Mouse (Mus musculus): ENCODE data around the gene Palld. TPM values are rescaled to one million over a fixed set of nuclear protein-coding genes. Genes with fewer than 3 reads are reported as not detected.

The Palld gene
- total and polyA plus RNA-seq, 2 experiments from 2014 or later: 10.7 to 11.0 TPM

GRCm38 (mm10) chr8:61919145-61919788, 16.8 kb upstream of the Palld start:
- Histone ChIP-seq H3K9me3 (ENCODE audit: low read length) (no peaks in the 10 kb centered on the region), H3K4me1 (ENCODE audit: insufficient read depth) (no peaks in the 10 kb centered on the region), H3K4me2 (ENCODE audit: low read depth) (no peak overlapping the region), H3K9ac (no peak overlapping the region), H3K27me3 (ENCODE audit: insufficient read depth, low read length) (no peaks in the 10 kb centered on the region), H3K27ac (ENCODE audit: low read depth, low read length) (no peak overlapping the region), H3K36me3 (ENCODE audit: insufficient read depth) (no peaks in the 10 kb centered on the region), H3K4me3 (ENCODE audit: low read depth, low read length) (no peak overlapping the region)
- TF ChIP-seq CTCF (IDR thresholded peaks at IDR 0.05; ENCODE audit: low read depth): no peak
- ATAC-seq (no peak), DNase-seq (no peak)
- WGBS: 96% methylated on average over 2 of the region's 2 CpGs

- H3K36me3 ChIP-seq (ENCODE audit: insufficient read depth): no peaks in the 10 kb centered on the region
- no peak overlapping the region for H3K27ac ChIP-seq (ENCODE audit: low read depth, low read length)
- H3K4me2 ChIP-seq (ENCODE audit: low read depth): no peak overlapping the region
- no peaks in the 10 kb centered on the region for H3K27me3 ChIP-seq (ENCODE audit: insufficient read depth, low read length)
- ATAC-seq (no peak), DNase-seq (no peak)
- no peaks in the 10 kb centered on the region for H3K9me3 ChIP-seq (ENCODE audit: low read length)
- WGBS: 85% methylated on average over 4 of the region's 4 CpGs
- TF ChIP-seq CTCF (IDR thresholded peaks at IDR 0.05; ENCODE audit: low read depth): no peak
- H3K9ac ChIP-seq: no peak overlapping the region
- no peaks in the 10 kb centered on the region for H3K4me1 ChIP-seq (ENCODE audit: insufficient read depth)
- H3K4me3 ChIP-seq (ENCODE audit: low read depth, low read length): no peak overlapping the region
These were observed 14.8 kb upstream of the Palld start for GRCm38 (mm10) chr8:61917287-61917686.

DNA sequence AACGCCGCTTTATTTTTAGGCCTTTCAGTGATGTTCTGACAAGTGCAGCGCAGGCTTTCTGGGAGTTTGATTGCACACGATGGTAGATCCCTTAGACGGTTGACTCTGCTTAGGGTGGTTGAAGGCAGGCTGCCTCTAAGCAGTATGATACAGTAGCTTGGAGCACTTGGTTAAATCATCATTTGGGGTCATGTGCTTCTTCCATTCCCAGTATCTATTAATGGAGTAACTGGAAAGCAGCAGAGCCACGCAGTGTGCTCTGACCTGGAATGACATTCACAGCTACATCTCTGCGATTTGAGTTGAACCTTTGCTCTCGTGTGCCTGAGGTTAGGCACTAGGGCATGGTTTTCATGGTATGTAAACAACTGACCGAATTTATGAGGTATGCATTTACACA, 11.5 kb upstream of the Palld start:
- 83% methylated on average over 9 of the region's 9 CpGs for WGBS
- DNase-seq: no peak

DNA sequence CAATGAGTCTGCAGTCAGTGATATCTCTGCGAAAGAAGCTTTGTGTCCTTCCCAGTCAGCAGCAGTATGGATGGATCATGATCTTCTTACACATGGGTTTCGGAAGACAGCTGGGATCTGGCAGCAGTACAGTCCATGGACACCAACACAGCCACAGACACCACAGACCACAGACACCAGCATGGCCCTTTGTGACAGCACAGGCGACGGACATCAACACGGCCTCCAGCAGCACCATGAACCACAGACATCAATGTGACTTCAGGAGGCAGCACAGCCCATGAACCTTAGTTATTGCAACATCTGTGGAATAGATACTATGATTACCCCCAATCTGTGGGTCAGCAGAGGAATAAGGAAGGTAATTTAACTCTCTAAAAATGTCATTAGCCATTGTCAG, 10.3 kb upstream of the Palld start:
- WGBS: 93% methylated on average over 5 of the region's 5 CpGs
- Histone ChIP-seq H3K27ac (ENCODE audit: low read depth, low read length) (no peak overlapping the region), H3K4me1 (ENCODE audit: insufficient read depth) (no peaks in the 10 kb centered on the region), H3K4me3 (ENCODE audit: low read depth, low read length) (no peak overlapping the region), H3K4me2 (ENCODE audit: low read depth) (no peak overlapping the region), H3K9ac (no peak overlapping the region), H3K27me3 (ENCODE audit: insufficient read depth, low read length) (no peaks in the 10 kb centered on the region), H3K9me3 (ENCODE audit: low read length) (no peaks in the 10 kb centered on the region), H3K36me3 (ENCODE audit: insufficient read depth) (no peaks in the 10 kb centered on the region)
- TF ChIP-seq CTCF (IDR thresholded peaks at IDR 0.05; ENCODE audit: low read depth): no peak
- DNase-seq (no peak), ATAC-seq (no peak)

More for the DNA sequence above, 11.5 kb upstream of the Palld start:
- no peak overlapping the region for H3K4me3 ChIP-seq (ENCODE audit: low read depth, low read length)
- no peaks in the 10 kb centered on the region for H3K27me3 ChIP-seq (ENCODE audit: insufficient read depth, low read length)
- no peak overlapping the region for H3K4me2 ChIP-seq (ENCODE audit: low read depth)
- H3K27ac ChIP-seq (ENCODE audit: low read depth, low read length): no peak overlapping the region
- no peaks in the 10 kb centered on the region for H3K36me3 ChIP-seq (ENCODE audit: insufficient read depth)
- ATAC-seq: no peak
- no peak for TF ChIP-seq CTCF (IDR thresholded peaks at IDR 0.05; ENCODE audit: low read depth)
- no peaks in the 10 kb centered on the region for H3K9me3 ChIP-seq (ENCODE audit: low read length)
- no peak overlapping the region for H3K9ac ChIP-seq
- H3K4me1 ChIP-seq (ENCODE audit: insufficient read depth): no peaks in the 10 kb centered on the region

GRCm38 (mm10) chr8:61909313-61909712, 6.8 kb upstream of the Palld start:
- DNase-seq: no peak
- TF ChIP-seq CTCF (IDR thresholded peaks at IDR 0.05; ENCODE audit: low read depth): no peak
- WGBS: 88% methylated on average over 3 of the region's 3 CpGs

DNA sequence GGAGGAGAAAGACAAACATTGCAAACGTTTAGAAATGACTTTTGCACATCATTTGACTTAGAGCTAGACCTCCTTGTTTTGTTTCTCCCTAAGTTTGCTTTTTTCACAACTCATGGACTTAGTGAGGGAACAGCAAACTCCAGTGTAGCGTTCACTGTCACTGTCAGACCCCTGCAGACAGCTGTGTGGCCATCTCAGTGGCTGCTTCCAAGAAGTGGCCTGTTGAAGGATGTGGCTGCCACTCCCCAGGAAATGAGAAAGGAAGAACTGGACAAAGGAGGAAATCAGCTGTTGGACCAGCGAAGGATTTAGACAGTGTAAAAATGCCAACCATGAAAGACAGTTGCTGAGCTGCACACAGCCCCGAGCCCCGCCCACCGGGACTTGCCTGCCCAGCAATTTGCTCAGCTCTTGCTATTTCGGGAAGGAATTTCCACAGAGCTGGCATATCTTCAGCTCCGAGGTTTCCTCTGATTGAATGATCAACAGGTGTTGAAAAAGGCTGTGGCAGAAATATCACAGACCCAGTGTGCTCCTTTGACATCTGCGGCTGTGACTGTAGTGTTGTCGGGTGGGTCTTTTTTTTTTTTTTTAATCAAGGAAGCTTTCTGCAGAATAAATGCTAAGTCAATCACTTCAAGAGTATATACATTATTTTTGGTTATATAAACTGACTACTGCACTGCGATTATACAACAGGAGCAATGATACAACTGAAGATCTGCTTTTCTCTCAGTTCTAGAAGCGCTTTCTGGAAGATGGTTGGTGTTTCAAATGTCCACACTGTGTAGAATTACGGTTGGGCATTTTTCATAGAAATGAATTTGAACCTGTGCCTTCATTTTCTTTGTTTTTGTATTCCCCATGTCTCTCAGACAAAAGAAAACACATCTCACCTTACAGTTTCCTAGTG, 6.1 kb upstream of the Palld start:
- no peaks in the 10 kb centered on the region for H3K27me3 ChIP-seq (ENCODE audit: insufficient read depth, low read length)
- no peaks in the 10 kb centered on the region for H3K4me1 ChIP-seq (ENCODE audit: insufficient read depth)
- no peak overlapping the region for H3K9ac ChIP-seq
- H3K36me3 ChIP-seq (ENCODE audit: insufficient read depth): no peaks in the 10 kb centered on the region
- H3K4me2 ChIP-seq (ENCODE audit: low read depth): no peak overlapping the region
- WGBS: 75% methylated on average over 13 of the region's 13 CpGs
- no peak overlapping the region for H3K4me3 ChIP-seq (ENCODE audit: low read depth, low read length)
- ATAC-seq (no peak), DNase-seq (no peak)
- no peak for TF ChIP-seq CTCF (IDR thresholded peaks at IDR 0.05; ENCODE audit: low read depth)
- H3K27ac ChIP-seq (ENCODE audit: low read depth, low read length): no peak overlapping the region
- no peaks in the 10 kb centered on the region for H3K9me3 ChIP-seq (ENCODE audit: low read length)

More at GRCm38 (mm10) chr8:61909313-61909712, 6.8 kb upstream of the Palld start:
- no peak overlapping the region for H3K4me2 ChIP-seq (ENCODE audit: low read depth)
- H3K27ac ChIP-seq (ENCODE audit: low read depth, low read length): no peak overlapping the region
- no peaks in the 10 kb centered on the region for H3K4me1 ChIP-seq (ENCODE audit: insufficient read depth)
- no peaks in the 10 kb centered on the region for H3K27me3 ChIP-seq (ENCODE audit: insufficient read depth, low read length)
- no peak for ATAC-seq
- no peaks in the 10 kb centered on the region for H3K9me3 ChIP-seq (ENCODE audit: low read length)
- H3K36me3 ChIP-seq (ENCODE audit: insufficient read depth): no peaks in the 10 kb centered on the region
- H3K9ac ChIP-seq: no peak overlapping the region
- no peak overlapping the region for H3K4me3 ChIP-seq (ENCODE audit: low read depth, low read length)
